9 mouse cellular contexts compared by ENCODE assay signal in genomic region chr16:31425508-31425907, GRCm38 (mm10). TPM values are rescaled to one million over a fixed set of nuclear protein-coding genes. Genes with fewer than 3 reads are reported as not detected.
A peak's percentile ranks its signal among the peaks of the same experiment; 100 is the strongest.
DNase-seq lines count a peak whose midpoint lies in the region; ATAC-seq and TF ChIP-seq lines count a peak whose summit lies in the region.
"Had no signal": no experiment of that assay in that cellular context is flagged by ENCODE, and none has a peak within 500 bp of the region (broad histone marks: within the 10 kb centered on the region; RNA-seq: fewer than 3 reads in every experiment).

No protein-coding gene starts in this region.

- ATAC-seq in heart, embryonic 11.5 days (replicated peaks; ENCODE audit: insufficient number of reproducible peaks, low FRiP score, low TSS enrichment): no peak
- ATAC-seq in limb, embryonic 11.5 days (ENCODE audit: insufficient number of reproducible peaks, low FRiP score, low TSS enrichment, low read depth): no peak

- H3K27me3 ChIP-seq in heart, embryonic 11.5 days (ENCODE audit: control insufficient read depth, insufficient read depth, low read length): peaks cover 23% of the 10 kb centered on the region
- H3K27me3 ChIP-seq in ES-Bruce4 (ENCODE audit: control insufficient read depth, insufficient read depth, low read length, poor library complexity, severe bottlenecking): no peaks in the 10 kb centered on the region
- H3K27me3 ChIP-seq in limb, embryonic 11.5 days (ENCODE audit: control insufficient read depth, insufficient read depth, low read length): peaks cover 15% of the 10 kb centered on the region

- H3K4me2 ChIP-seq in heart, embryonic 11.5 days: no peak overlapping the region
- no peak overlapping the region for H3K4me2 ChIP-seq in limb, embryonic 11.5 days (ENCODE audit: low read depth, severe bottlenecking)
- H3K4me2 ChIP-seq: limb, embryonic 13.5 days had no signal

- intact Hi-C loops in gastrocnemius, postnatal 14 days (cut with DNase I; ENCODE audit: low total_unique reads): no loop called here

- WGBS in heart, embryonic 11.5 days (ENCODE audit: insufficient replicate concordance): 3% methylated on average over 4 of the region's 4 CpGs
- WGBS in limb, embryonic 11.5 days: under 1% methylated on average over 4 of the region's 4 CpGs

- peaks cover 17% of the 10 kb centered on the region for H3K4me1 ChIP-seq in heart, embryonic 11.5 days (ENCODE audit: control insufficient read depth, insufficient read depth, low read length)
- peaks cover 2% of the 10 kb centered on the region for H3K4me1 ChIP-seq in ES-Bruce4 (ENCODE audit: control insufficient read depth, insufficient read depth, low read length)
- H3K4me1 ChIP-seq in limb, embryonic 11.5 days (ENCODE audit: control insufficient read depth, insufficient read depth, low read length): no peaks in the 10 kb centered on the region

- H3K36me3 ChIP-seq in heart, embryonic 11.5 days (ENCODE audit: control insufficient read depth, insufficient read depth, low read length): no peaks in the 10 kb centered on the region
- no peaks in the 10 kb centered on the region for H3K36me3 ChIP-seq in ES-Bruce4 (ENCODE audit: control insufficient read depth, insufficient read depth, low read length, poor library complexity, severe bottlenecking)
- no peaks in the 10 kb centered on the region for H3K36me3 ChIP-seq in limb, embryonic 11.5 days (ENCODE audit: control insufficient read depth, insufficient read depth, low read length)
- H3K36me3 ChIP-seq: limb, embryonic 13.5 days had no signal

- no peak for TF ChIP-seq POLR2A in ES-Bruce4 (IDR thresholded peaks at IDR 0.05; ENCODE audit: insufficient read depth, low read length)

- no peak overlapping the region for H3K27ac ChIP-seq in heart, embryonic 11.5 days (ENCODE audit: low read depth, low read length)
- H3K27ac ChIP-seq in ES-Bruce4 (ENCODE audit: insufficient read depth, low read length): no peak overlapping the region
- H3K27ac ChIP-seq in limb, embryonic 11.5 days (replicated peaks; ENCODE audit: low read depth, low read length): no peak overlapping the region
- H3K27ac ChIP-seq: limb, embryonic 13.5 days had no signal

- TF ChIP-seq EP300 in ES-Bruce4 (IDR thresholded peaks at IDR 0.05; ENCODE audit: insufficient read depth, low read depth, low read length): no peak

- H3K4me3 ChIP-seq in heart, embryonic 11.5 days (ENCODE audit: low read depth, low read length): no peak overlapping the region
- no peak overlapping the region for H3K4me3 ChIP-seq in ES-Bruce4 (ENCODE audit: low read depth, low read length)
- no peak overlapping the region for H3K4me3 ChIP-seq in limb, embryonic 11.5 days (ENCODE audit: low read depth, low read length)
- H3K4me3 ChIP-seq: limb, embryonic 13.5 days had no signal

- H3K9me3 ChIP-seq in heart, embryonic 11.5 days (replicated peaks; ENCODE audit: control insufficient read depth, low read length): no peaks in the 10 kb centered on the region
- no peaks in the 10 kb centered on the region for H3K9me3 ChIP-seq in ES-Bruce4 (replicated peaks; ENCODE audit: control insufficient read depth, insufficient read depth, low read length, poor library complexity, severe bottlenecking)
- no peaks in the 10 kb centered on the region for H3K9me3 ChIP-seq in limb, embryonic 11.5 days (ENCODE audit: control insufficient read depth, low read length)
- H3K9me3 ChIP-seq: limb, embryonic 13.5 days had no signal

- DNase-seq in heart, adult 18-20 months: peak; percentile 50 to 86
- DNase-seq in c-Kit-positive CD71-positive TER-119-positive erythroid progenitor cells, embryonic 14.5 days (ENCODE audit: low spot score): peak; percentile 80
- DNase-seq in gastrocnemius, postnatal 14 days: peak; percentile 35
- DNase-seq in limb, embryonic 11.5 days (ENCODE audit: low spot score): peak; percentile 85
- DNase-seq in ovary, postnatal 36 days (ENCODE audit: low spot score): peak; percentile 61
- peak; percentile 87 for DNase-seq in thymus, postnatal 14 days

- peak; percentile 94 for TF ChIP-seq CTCF in ES-Bruce4 (IDR thresholded peaks at IDR 0.05; ENCODE audit: low read depth, low read length)

- H3K9ac ChIP-seq in heart, embryonic 11.5 days (ENCODE audit: low read depth, low read length): no peak overlapping the region
- no peak overlapping the region for H3K9ac ChIP-seq in ES-Bruce4 (ENCODE audit: low read depth, poor library complexity, severe bottlenecking)
- no peak overlapping the region for H3K9ac ChIP-seq in limb, embryonic 11.5 days (ENCODE audit: low read length)
- H3K9ac ChIP-seq: limb, embryonic 13.5 days had no signal

RNA-seq across cellular contexts. Expression of gene Bdh1, which starts 3.4 kb away (rescaled TPM):
- 100 to 1,000 TPM; 240 to 275 TPM for total RNA-seq in heart, adult 18-20 months (2021)
- 15.5 and 19.3 TPM in 2 replicates for polyA plus RNA-seq in heart, embryonic 11.5 days (2014; fragmentation: Nextera tagmentation; extraction: Ambion mirVana)
- polyA plus RNA-seq in ES-Bruce4 (2011; ENCODE audit: insufficient read depth, insufficient read length, low read depth, missing spikeins): 14.4 and 15.7 TPM in 2 replicates
- total RNA-seq in gastrocnemius, postnatal 14 days (2021): under 1 TPM; 0.29 to 0.57 TPM
- polyA plus RNA-seq in limb, embryonic 11.5 days (2014; fragmentation: Nextera tagmentation; extraction: Ambion mirVana): 12.3 and 14.9 TPM in 2 replicates

Comparison
In these comparisons a context has a peak if more than half of its experiments do, and no peak if none do; other contexts are left out.
1. DNase-seq: peak in every context shown above with its lines; median percentile 87 in thymus, postnatal 14 days; 85 in limb, embryonic 11.5 days; 80 in c-Kit-positive CD71-positive TER-119-positive erythroid progenitor cells, embryonic 14.5 days; 68 in heart, adult 18-20 months; 61 in ovary, postnatal 36 days; 35 in gastrocnemius, postnatal 14 days.